Mouse (Mus musculus): ENCODE data around the gene Acsl3. TPM values are rescaled to one million over a fixed set of nuclear protein-coding genes. Genes with fewer than 3 reads are reported as not detected.

Acsl3 gene
- polyA plus RNA-seq, 1 experiment from 2014 or later = 72.2 TPM

GRCm38 (mm10) chr1:78745230-78745777, 87.7 kb downstream of the Acsl3 start:
- peak; percentile 84 for ATAC-seq (replicated peaks; ENCODE audit: insufficient number of reproducible peaks, insufficient read depth, low FRiP score, low read depth)
- no peaks in the 10 kb centered on the region for H3K9me3 ChIP-seq (replicated peaks)
- no peaks in the 10 kb centered on the region for H3K36me3 ChIP-seq
- H3K27ac ChIP-seq = peak overlapping the region; percentile 86
- H3K27me3 ChIP-seq = no peaks in the 10 kb centered on the region
- 22% methylated on average over 5 of the region's 5 CpGs for WGBS
- H3K4me3 ChIP-seq = no peak overlapping the region
- H3K4me1 ChIP-seq (replicated peaks) = peaks cover 17% of the 10 kb centered on the region
- no peak overlapping the region for H3K4me2 ChIP-seq
- 0 out of 2 replicates have a peak overlapping the region, but pooled peaks have one; percentile 17 for H3K9ac ChIP-seq

Other genes starting within 250 kb of the Acsl3 start
- gene Farsb, start 168.9 kb upstream of the Acsl3 start, polyA plus RNA-seq (2015; fragmentation: Nextera tagmentation; extraction: Ambion mirVana) = 89.4 and 93.1 TPM in 2 replicates
- not detected in 2 replicates for gene Mogat1, start 146.8 kb upstream of the Acsl3 start, polyA plus RNA-seq (2015; fragmentation: Nextera tagmentation; extraction: Ambion mirVana)
- gene BC035947, start 145.7 kb upstream of the Acsl3 start, polyA plus RNA-seq (2015; fragmentation: Nextera tagmentation; extraction: Ambion mirVana) = 0.04 TPM in 1 of 2 replicates, not detected in the other
- gene Utp14b, start 213 bp downstream of the Acsl3 start, polyA plus RNA-seq (2015; fragmentation: Nextera tagmentation; extraction: Ambion mirVana) = 1.8 and 2.1 TPM in 2 replicates
- gene Kcne4, start 158.9 kb downstream of the Acsl3 start, polyA plus RNA-seq (2015; fragmentation: Nextera tagmentation; extraction: Ambion mirVana) = 4.4 and 6.5 TPM in 2 replicates